Mouse (Mus musculus) liver, embryonic 16.5 days (tissue): ENCODE results near the gene Ppm1h. TPM values are rescaled to one million over a fixed set of nuclear protein-coding genes. Genes with fewer than 3 reads are reported as not detected.
"Not testable (repeated sequence)": the region's sequence is repeated elsewhere in the genome, so short reads cannot be mapped to it uniquely, and the experiment has no call there.

Experiments used
- ATAC-seq: fragments of 200-750 bp; cut with Nextera tagmentation; 2 replicates; pipeline ENCODE4 v1.8.0; 2017; ENCODE audit warnings: low read depth, mild to moderate bottlenecking, moderate number of reproducible peaks, moderate library complexity
- H3K27ac ChIP-seq: fragments of 300-500 bp; sonication (generic); 2 replicates; pipeline ENCODE4 v1.5.1; 2014; ENCODE audit warnings: mild to moderate bottlenecking, low read length
- H3K27me3 ChIP-seq: fragments of 300-500 bp; sonication (generic); 2 replicates; pipeline ENCODE4 v1.6.1; 2014; ENCODE audit warnings: low read depth, low read length, mixed read lengths; ENCODE audit not compliant: control insufficient read depth, insufficient read depth
- H3K36me3 ChIP-seq: fragments of 300-500 bp; sonication (generic); 2 replicates; pipeline ENCODE4 v1.6.1; 2014; ENCODE audit warnings: mild to moderate bottlenecking; ENCODE audit not compliant: control insufficient read depth, insufficient read depth
- H3K4me1 ChIP-seq: fragments of 300-500 bp; sonication (generic); 2 replicates; pipeline ENCODE4 v1.6.1; 2014; ENCODE audit warnings: low read depth, low read length, mixed read lengths; ENCODE audit not compliant: control insufficient read depth
- H3K4me2 ChIP-seq: fragments of 300-500 bp; sonication (generic); 2 replicates; pipeline ENCODE4 v1.6.1; 2014; ENCODE audit warnings: low read depth, low read length, mixed read lengths
- H3K4me3 ChIP-seq: fragments of 300-500 bp; sonication (generic); 2 replicates; pipeline ENCODE4 v1.5.1; 2014; ENCODE audit warnings: low read depth, mild to moderate bottlenecking, low read length
- H3K9ac ChIP-seq: fragments of 300-500 bp; sonication (generic); 2 replicates; pipeline ENCODE4 v1.6.1; 2014; ENCODE audit warnings: low read depth, low read length
- H3K9me3 ChIP-seq: fragments of 300-500 bp; sonication (generic); replicated peaks from 2 replicates; pipeline ENCODE4 v1.6.1; 2016; ENCODE audit warnings: low read length; ENCODE audit not compliant: control insufficient read depth
- WGBS: fragments of 180-500 bp; shearing (Covaris S2); extraction: QIAGEN DNeasy Blood & Tissue Kit; methylation state at CpG from one replicate; pipeline ENCODE4 v1.1.7; 2014; ENCODE audit not compliant: insufficient replicate concordance; 5-methylcytosine and 5-hydroxymethylcytosine counted together
- polyA plus RNA-seq: library from polyadenylated mRNA; unstranded; fragments of >200 nt; fragmentation: Nextera tagmentation; extraction: Ambion mirVana; gene quantifications from 2 replicates; pipeline ENCODE4 v1.2.1, GENCODE M21; 2015

Gene Ppm1h
- polyA plus RNA-seq, 1 experiment from 2014 or later: 2.7 TPM

- Histone ChIP-seq H3K4me1 (no peaks in the 10 kb centered on the region), H3K27me3 (no peaks in the 10 kb centered on the region), H3K9me3 (no peaks in the 10 kb centered on the region), H3K9ac (no peak overlapping the region), H3K27ac (no peak overlapping the region), H3K36me3 (no peaks in the 10 kb centered on the region; the same call in 1 of the 2 replicates), H3K4me2 (no peak overlapping the region), H3K4me3 (no peak overlapping the region)
- ATAC-seq: no peak
- WGBS: 68% methylated on average over 5 of the region's 5 CpGs
Observed at GRCm38 (mm10) chr10:122918754-122919153, 240.2 kb downstream of the Ppm1h start.

- Histone ChIP-seq H3K4me1 (no peaks in the 10 kb centered on the region), H3K27ac (no peak overlapping the region), H3K4me2 (no peak overlapping the region), H3K4me3 (no peak overlapping the region), H3K9ac (no peak overlapping the region), H3K27me3 (no peaks in the 10 kb centered on the region), H3K36me3 (no peaks in the 10 kb centered on the region; the same call in 1 of the 2 replicates), H3K9me3 (no peaks in the 10 kb centered on the region)
- no peak for ATAC-seq
- 56% methylated on average over 2 of the region's 2 CpGs for WGBS
Observed at GRCm38 (mm10) chr10:122919416-122919815, 240.9 kb downstream of the Ppm1h start.

GRCm38 (mm10) chr10:122920218-122920795, 241.7 kb downstream of the Ppm1h start:
- H3K27ac ChIP-seq: no peak overlapping the region
- WGBS: 75% methylated on average over 11 of the region's 11 CpGs
- no peak overlapping the region for H3K4me3 ChIP-seq
- H3K27me3 ChIP-seq: no peaks in the 10 kb centered on the region
- no peaks in the 10 kb centered on the region for H3K9me3 ChIP-seq
- H3K4me1 ChIP-seq: no peaks in the 10 kb centered on the region
- no peaks in the 10 kb centered on the region; the same call in 1 of the 2 replicates for H3K36me3 ChIP-seq
- no peak overlapping the region for H3K9ac ChIP-seq
- H3K4me2 ChIP-seq: no peak overlapping the region
- ATAC-seq: no peak

- Histone ChIP-seq H3K9me3 (no peaks in the 10 kb centered on the region), H3K4me3 (no peak overlapping the region), H3K4me2 (no peak overlapping the region), H3K36me3 (no peaks in the 10 kb centered on the region; the same call in 1 of the 2 replicates), H3K27ac (no peak overlapping the region), H3K4me1 (no peaks in the 10 kb centered on the region), H3K27me3 (no peaks in the 10 kb centered on the region), H3K9ac (no peak overlapping the region)
- WGBS: 56% methylated on average over 7 of the region's 7 CpGs
- no peak for ATAC-seq
Observed at GRCm38 (mm10) chr10:122922226-122922625, 243.7 kb downstream of the Ppm1h start.

- 18% methylated on average over 5 of the region's 5 CpGs for WGBS
- H3K27me3 ChIP-seq, ATAC-seq, H3K4me1 ChIP-seq, H3K27ac ChIP-seq, H3K9me3 ChIP-seq, H3K36me3 ChIP-seq, H3K4me3 ChIP-seq, H3K9ac ChIP-seq, H3K4me2 ChIP-seq: not testable (repeated sequence)
Observed at GRCm38 (mm10) chr10:122924571-122924970, 246.0 kb downstream of the Ppm1h start.

GRCm38 (mm10) chr10:122926275-122926674, 247.7 kb downstream of the Ppm1h start:
- no peaks in the 10 kb centered on the region for H3K9me3 ChIP-seq
- H3K4me3 ChIP-seq: no peak overlapping the region
- H3K4me1 ChIP-seq: no peaks in the 10 kb centered on the region; the same call in 1 of the 2 replicates
- no peaks in the 10 kb centered on the region; the same call in 1 of the 2 replicates for H3K36me3 ChIP-seq
- H3K4me2 ChIP-seq: no peak overlapping the region
- no peaks in the 10 kb centered on the region for H3K27me3 ChIP-seq
- no peak for ATAC-seq
- H3K9ac ChIP-seq: no peak overlapping the region
- 70% methylated on average over 4 of the region's 4 CpGs for WGBS
- H3K27ac ChIP-seq: no peak overlapping the region

- H3K4me1 ChIP-seq: no peaks in the 10 kb centered on the region; the same call in 1 of the 2 replicates
- H3K4me3 ChIP-seq: no peak overlapping the region
- no peak overlapping the region for H3K27ac ChIP-seq
- no peak for ATAC-seq
- H3K27me3 ChIP-seq: no peaks in the 10 kb centered on the region
- H3K9me3 ChIP-seq: no peaks in the 10 kb centered on the region
- WGBS: 58% methylated on average over 4 of the region's 4 CpGs
- H3K4me2 ChIP-seq: no peak overlapping the region
- no peaks in the 10 kb centered on the region for H3K36me3 ChIP-seq
- H3K9ac ChIP-seq: no peak overlapping the region
Observed at GRCm38 (mm10) chr10:122930520-122930919, 252.0 kb downstream of the Ppm1h start.

- H3K9me3 ChIP-seq: no peaks in the 10 kb centered on the region
- H3K27me3 ChIP-seq: no peaks in the 10 kb centered on the region
- no peak overlapping the region for H3K9ac ChIP-seq
- no peak for ATAC-seq
- no peaks in the 10 kb centered on the region; the same call in 1 of the 2 replicates for H3K4me1 ChIP-seq
- WGBS: 26% methylated on average over 13 of the region's 13 CpGs
- no peak overlapping the region for H3K4me3 ChIP-seq
- no peaks in the 10 kb centered on the region for H3K36me3 ChIP-seq
- H3K27ac ChIP-seq: no peak overlapping the region
- no peak overlapping the region for H3K4me2 ChIP-seq
Observed at GRCm38 (mm10) chr10:122931193-122931832, 252.8 kb downstream of the Ppm1h start.

GRCm38 (mm10) chr10:122931851-122932550, 253.4 kb downstream of the Ppm1h start:
- H3K9me3 ChIP-seq: no peaks in the 10 kb centered on the region
- H3K27me3 ChIP-seq: no peaks in the 10 kb centered on the region
- no peaks in the 10 kb centered on the region; the same call in 1 of the 2 replicates for H3K4me1 ChIP-seq
- no peak for ATAC-seq
- H3K9ac ChIP-seq: no peak overlapping the region
- no peaks in the 10 kb centered on the region for H3K36me3 ChIP-seq
- H3K4me2 ChIP-seq: no peak overlapping the region
- no peak overlapping the region for H3K4me3 ChIP-seq
- 64% methylated on average over 10 of the region's 10 CpGs for WGBS
- H3K27ac ChIP-seq: no peak overlapping the region
